Mouse (Mus musculus) C2C12 (cell line): ENCODE data around the gene Gp5.

Source experiments
- CEBPB ChIP-seq: IDR thresholded peaks from one replicate; pipeline ENCODE4 v1.6.1; 2011; ENCODE audit warnings: low read depth, mild to moderate bottlenecking, control low read depth, moderate library complexity
- CTCF ChIP-seq: IDR thresholded peaks from one replicate; pipeline ENCODE4 v1.5.1; 2011; ENCODE audit not compliant: control insufficient read depth, insufficient read depth, insufficient read length
- FOSL1 ChIP-seq: IDR thresholded peaks from one replicate; pipeline ENCODE4 v1.8.0; 2011; ENCODE audit warnings: mild to moderate bottlenecking, low read length; ENCODE audit not compliant: poor library complexity, insufficient read depth, severe bottlenecking
- MAX ChIP-seq: IDR thresholded peaks from one replicate; pipeline ENCODE4 v1.6.1; 2011; ENCODE audit warnings: mild to moderate bottlenecking, control low read depth
- MYOD1 ChIP-seq: IDR thresholded peaks from one replicate; pipeline ENCODE4 v1.6.1; 2011; ENCODE audit warnings: low read depth; ENCODE audit not compliant: control insufficient read depth, insufficient read length
- MYOG ChIP-seq: IDR thresholded peaks from one replicate; pipeline ENCODE4 v1.6.1; 2011; ENCODE audit not compliant: control insufficient read depth, insufficient read length; ENCODE audit errors: extremely low read depth
- USF1 ChIP-seq: IDR thresholded peaks from one replicate; pipeline ENCODE4 v1.6.1; 2011; ENCODE audit warnings: low read depth, mild to moderate bottlenecking, control low read depth, moderate library complexity

- TF ChIP-seq CTCF, result no peak
- TF ChIP-seq MYOD1, result no peak
- TF ChIP-seq CEBPB, result no peak
- TF ChIP-seq MYOG, result no peak
- no peak for TF ChIP-seq USF1
- no peak for TF ChIP-seq MAX
- TF ChIP-seq FOSL1, result no peak
Measured at GRCm38 (mm10) chr16:30310647-30311046, at the start of gene Gp5.
